Mouse (Mus musculus): ENCODE measurements around the gene Zfp978. TPM values are rescaled to one million over a fixed set of nuclear protein-coding genes. Genes with fewer than 3 reads are reported as not detected.
"Not testable (repeated sequence)": the region's sequence is repeated elsewhere in the genome, so short reads cannot be mapped to it uniquely, and the experiment has no call there.

Gene Zfp978
- polyA plus RNA-seq, 1 experiment from 2014 or later, result not detected

DNA sequence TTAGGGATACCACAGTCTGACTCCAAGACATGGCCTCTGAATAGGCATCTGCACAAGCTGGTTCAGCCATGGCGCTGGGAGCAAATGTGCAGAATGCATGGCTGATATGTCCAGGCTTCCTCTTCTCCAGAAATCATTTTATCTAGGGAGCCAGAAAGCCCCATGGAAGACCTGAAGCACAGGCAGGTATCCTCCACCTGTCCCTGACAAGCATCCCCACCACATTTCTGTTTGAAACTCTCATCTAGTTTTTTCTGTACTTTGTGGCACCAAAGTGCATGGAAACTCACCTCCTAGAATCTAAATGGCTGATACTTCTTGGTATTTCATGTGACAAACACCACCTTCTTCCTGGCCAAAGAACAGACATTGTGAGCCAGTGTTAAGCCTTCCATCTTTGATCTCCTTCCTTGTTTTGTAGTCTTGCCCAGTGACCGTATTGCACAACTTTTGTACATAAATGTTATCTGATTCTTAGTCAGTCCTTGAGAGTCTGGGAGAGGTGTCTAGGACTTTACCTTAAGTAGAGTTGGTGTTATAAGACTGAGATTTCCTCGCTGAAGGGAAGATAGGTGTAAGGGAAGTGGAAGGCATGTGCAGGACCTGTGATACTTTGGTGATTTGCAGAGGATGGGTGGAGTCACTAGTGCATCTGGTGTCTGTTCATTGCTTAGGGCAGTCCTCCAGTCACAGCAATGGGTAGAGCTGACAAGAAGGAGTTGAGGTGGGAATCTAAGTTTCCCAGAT lies 70.8 kb downstream of the Zfp978 start:
- not testable (repeated sequence) for H3K27me3 ChIP-seq (ENCODE audit: control insufficient read depth, insufficient read depth, low read length); H3K4me1 ChIP-seq (ENCODE audit: control insufficient read depth, insufficient read depth, low read length); H3K9ac ChIP-seq (ENCODE audit: low read length); H3K36me3 ChIP-seq (ENCODE audit: control insufficient read depth, insufficient read depth); H3K27ac ChIP-seq (ENCODE audit: low read length); H3K4me2 ChIP-seq (ENCODE audit: low read depth, low read length); H3K4me3 ChIP-seq (ENCODE audit: low read length)
- peaks cover 29% of the 10 kb centered on the region for H3K9me3 ChIP-seq (replicated peaks; ENCODE audit: control insufficient read depth, low read length)
- peak; percentile 24; the same call in 1 of the 2 replicates for ATAC-seq (replicated peaks; ENCODE audit: extremely low read depth, insufficient read depth, low FRiP score)
- 64% methylated on average over 3 of the region's 3 CpGs for WGBS

GRCm38 (mm10) chr4:147432443-147432790 lies 71.3 kb downstream of the Zfp978 start:
- peaks cover 33% of the 10 kb centered on the region for H3K9me3 ChIP-seq (replicated peaks; ENCODE audit: control insufficient read depth, low read length)
- no peaks in the 10 kb centered on the region for H3K4me1 ChIP-seq (ENCODE audit: control insufficient read depth, insufficient read depth, low read length)
- peak; percentile 15 for ATAC-seq (replicated peaks; ENCODE audit: extremely low read depth, insufficient read depth, low FRiP score)

DNA sequence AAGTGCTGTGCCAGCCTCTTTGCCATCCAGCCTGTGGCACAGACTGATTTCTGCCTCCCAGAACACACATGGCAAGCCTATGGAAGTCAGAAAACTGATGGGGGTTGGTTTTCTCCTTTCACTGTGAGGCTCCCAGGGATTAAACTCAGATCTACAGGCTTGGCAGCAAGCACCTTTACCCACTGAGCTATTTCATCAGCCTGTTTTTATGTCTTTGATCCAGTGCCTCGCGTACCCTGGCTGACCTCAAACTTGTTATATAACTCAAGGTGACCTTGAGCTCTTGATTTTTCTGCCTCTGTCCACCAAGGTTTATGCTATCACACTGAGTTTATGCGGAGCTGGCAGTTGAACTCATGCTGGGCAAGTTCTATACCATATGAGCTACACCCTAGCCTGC lies 71.9 kb downstream of the Zfp978 start:
- H3K4me1 ChIP-seq (ENCODE audit: control insufficient read depth, insufficient read depth, low read length), result no peaks in the 10 kb centered on the region
- no peak overlapping the region for H3K4me2 ChIP-seq (ENCODE audit: low read depth, low read length)
- H3K4me3 ChIP-seq (ENCODE audit: low read length), result no peak overlapping the region
- H3K27ac ChIP-seq (ENCODE audit: low read length), result no peak overlapping the region
- no peak overlapping the region for H3K9ac ChIP-seq (ENCODE audit: low read length)
- ATAC-seq (replicated peaks; ENCODE audit: extremely low read depth, insufficient read depth, low FRiP score), result 0 out of 2 replicates have a peak, but pooled peaks have one; percentile 16
- H3K36me3 ChIP-seq (ENCODE audit: control insufficient read depth, insufficient read depth), result no peaks in the 10 kb centered on the region
- H3K9me3 ChIP-seq (replicated peaks; ENCODE audit: control insufficient read depth, low read length), result peaks cover 33% of the 10 kb centered on the region
- 40% methylated on average over 3 of the region's 3 CpGs for WGBS
- no peaks in the 10 kb centered on the region for H3K27me3 ChIP-seq (ENCODE audit: control insufficient read depth, insufficient read depth, low read length)

More at GRCm38 (mm10) chr4:147432443-147432790, 71.3 kb downstream of the Zfp978 start:
- Histone ChIP-seq H3K27ac (ENCODE audit: low read length) (no peak overlapping the region), H3K9ac (ENCODE audit: low read length) (no peak overlapping the region), H3K4me2 (ENCODE audit: low read depth, low read length) (no peak overlapping the region), H3K4me3 (ENCODE audit: low read length) (no peak overlapping the region), H3K27me3 (ENCODE audit: control insufficient read depth, insufficient read depth, low read length) (no peaks in the 10 kb centered on the region), H3K36me3 (ENCODE audit: control insufficient read depth, insufficient read depth) (no peaks in the 10 kb centered on the region)
- 83% methylated on average over 1 of the region's 1 CpGs for WGBS

DNA sequence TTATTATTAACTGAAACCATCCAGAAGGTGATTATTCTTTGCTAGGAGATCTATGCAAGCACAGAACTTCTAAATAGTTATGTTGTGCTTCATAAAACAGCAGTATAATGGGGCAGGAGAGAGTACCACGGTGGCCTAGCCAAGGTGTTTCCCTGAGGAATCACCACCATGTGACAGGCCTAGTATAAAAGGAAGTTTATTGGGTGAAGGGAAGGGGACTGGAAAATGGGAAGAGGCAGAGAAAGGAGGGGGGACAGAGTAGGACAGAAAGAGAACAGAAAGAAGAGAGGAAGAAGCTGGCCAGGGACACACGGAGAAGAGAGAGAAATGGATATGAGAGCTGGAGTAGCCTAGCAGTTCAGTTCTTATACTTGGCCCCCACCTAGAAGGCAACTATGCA lies 72.8 kb downstream of the Zfp978 start:
- Histone ChIP-seq H3K36me3 (ENCODE audit: control insufficient read depth, insufficient read depth) (no peaks in the 10 kb centered on the region), H3K4me2 (ENCODE audit: low read depth, low read length) (no peak overlapping the region), H3K4me1 (ENCODE audit: control insufficient read depth, insufficient read depth, low read length) (no peaks in the 10 kb centered on the region), H3K9me3 (replicated peaks; ENCODE audit: control insufficient read depth, low read length) (peaks cover 31% of the 10 kb centered on the region), H3K27me3 (ENCODE audit: control insufficient read depth, insufficient read depth, low read length) (no peaks in the 10 kb centered on the region), H3K27ac (ENCODE audit: low read length) (no peak overlapping the region), H3K9ac (ENCODE audit: low read length) (no peak overlapping the region), H3K4me3 (ENCODE audit: low read length) (no peak overlapping the region)
- 34% methylated on average over 2 of the region's 2 CpGs for WGBS
- no peak for ATAC-seq (replicated peaks; ENCODE audit: extremely low read depth, insufficient read depth, low FRiP score)

Other genes with a start within 250 kb of the Zfp978 start
- gene Zfp991, start 229.3 kb upstream of the Zfp978 start, polyA plus RNA-seq (2015; fragmentation: Nextera tagmentation; extraction: Ambion mirVana), result 4.3 and 5.3 TPM in 2 replicates
- 0.17 TPM in 1 of 2 replicates, not detected in the other for gene Zfp988, start 55.6 kb upstream of the Zfp978 start, polyA plus RNA-seq (2015; fragmentation: Nextera tagmentation; extraction: Ambion mirVana)
- 4.6 and 6.3 TPM in 2 replicates for gene Zfp982, start 131.1 kb downstream of the Zfp978 start, polyA plus RNA-seq (2015; fragmentation: Nextera tagmentation; extraction: Ambion mirVana)
- gene Gm16503, start 178.9 kb downstream of the Zfp978 start, polyA plus RNA-seq (2015; fragmentation: Nextera tagmentation; extraction: Ambion mirVana), result 0.12 and 0.25 TPM in 2 replicates
- gene Zfp985, start 192.0 kb downstream of the Zfp978 start, polyA plus RNA-seq (2015; fragmentation: Nextera tagmentation; extraction: Ambion mirVana), result 0.05 and 0.16 TPM in 2 replicates